Mouse (Mus musculus) urinary bladder, adult 2 months (tissue): ENCODE data around the gene Nasp. TPM values are rescaled to one million over a fixed set of nuclear protein-coding genes. Genes with fewer than 3 reads are reported as not detected.

Experiments
- DNase-seq: peaks from one replicate; pipeline ENCODE4 v3.0.0; 2022; ENCODE audit warnings: low spot score
- polyA plus RNA-seq: library from polyadenylated mRNA; depleted of rRNA; stranded (reverse); fragments of >200 nt; gene quantifications from 2 replicates; pipeline ENCODE4 v1.2.3, GENCODE M21; 2012

The Nasp gene
- polyA plus RNA-seq, 1 experiment, result 10.2 TPM

DNA sequence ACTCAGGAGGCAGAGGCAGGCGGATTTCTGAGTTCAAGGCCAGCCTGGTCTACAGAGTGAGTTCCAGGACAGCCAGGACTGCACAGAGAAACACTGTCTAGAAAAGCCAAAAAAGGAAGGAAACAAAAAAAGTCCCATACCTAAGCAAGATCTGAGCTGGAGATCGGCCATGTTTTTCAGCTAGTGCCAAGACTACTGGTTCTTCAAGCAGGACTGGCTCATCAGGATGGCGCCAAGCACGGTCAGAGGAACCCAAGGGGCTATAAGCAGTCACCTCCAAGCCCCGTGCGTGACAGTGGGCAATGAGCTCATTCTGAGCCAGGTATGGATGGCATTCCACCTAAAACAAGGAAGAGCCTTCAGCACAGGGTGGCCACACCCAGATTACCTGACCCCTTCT, 11.1 kb upstream of the Nasp start:
- no peak for DNase-seq

DNA sequence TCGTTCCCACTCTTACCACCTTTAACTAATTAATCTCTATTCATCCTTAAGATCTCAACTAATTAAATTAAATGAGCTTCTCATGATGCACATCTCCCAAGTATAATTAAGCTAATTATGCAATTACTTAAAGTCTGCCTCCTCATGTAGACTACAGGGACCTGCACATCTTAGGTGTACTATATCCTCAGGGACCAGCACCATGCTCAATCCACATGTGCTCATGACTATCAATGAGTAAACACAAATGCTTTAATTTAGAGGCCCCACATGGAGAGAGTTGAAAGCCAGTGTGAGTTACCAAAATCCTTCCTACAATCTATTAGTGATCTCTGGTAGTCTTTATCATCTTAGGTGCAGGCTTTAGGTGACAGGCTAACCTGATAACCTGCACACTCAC, 7.5 kb upstream of the Nasp start:
- DNase-seq, result no peak

DNA sequence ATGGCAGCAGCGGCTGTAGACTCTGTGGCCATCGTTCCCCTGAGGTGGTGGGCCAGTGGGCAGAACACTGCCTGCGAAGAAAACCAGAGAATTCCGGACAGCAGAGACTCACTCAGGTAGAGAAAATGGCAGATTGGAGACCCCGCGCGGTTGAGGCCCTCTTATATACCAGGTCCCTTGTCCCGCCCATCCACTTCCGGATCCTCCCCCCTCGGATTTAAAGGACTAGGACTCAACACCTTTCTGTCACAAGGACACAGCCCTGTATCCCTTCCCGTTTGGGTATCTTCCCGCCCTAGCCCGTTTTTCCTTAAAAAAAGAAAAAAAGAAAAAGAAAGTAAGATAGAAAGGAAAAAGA, 403 bp downstream of the Nasp start:
- peak; percentile 78 for DNase-seq

DNA sequence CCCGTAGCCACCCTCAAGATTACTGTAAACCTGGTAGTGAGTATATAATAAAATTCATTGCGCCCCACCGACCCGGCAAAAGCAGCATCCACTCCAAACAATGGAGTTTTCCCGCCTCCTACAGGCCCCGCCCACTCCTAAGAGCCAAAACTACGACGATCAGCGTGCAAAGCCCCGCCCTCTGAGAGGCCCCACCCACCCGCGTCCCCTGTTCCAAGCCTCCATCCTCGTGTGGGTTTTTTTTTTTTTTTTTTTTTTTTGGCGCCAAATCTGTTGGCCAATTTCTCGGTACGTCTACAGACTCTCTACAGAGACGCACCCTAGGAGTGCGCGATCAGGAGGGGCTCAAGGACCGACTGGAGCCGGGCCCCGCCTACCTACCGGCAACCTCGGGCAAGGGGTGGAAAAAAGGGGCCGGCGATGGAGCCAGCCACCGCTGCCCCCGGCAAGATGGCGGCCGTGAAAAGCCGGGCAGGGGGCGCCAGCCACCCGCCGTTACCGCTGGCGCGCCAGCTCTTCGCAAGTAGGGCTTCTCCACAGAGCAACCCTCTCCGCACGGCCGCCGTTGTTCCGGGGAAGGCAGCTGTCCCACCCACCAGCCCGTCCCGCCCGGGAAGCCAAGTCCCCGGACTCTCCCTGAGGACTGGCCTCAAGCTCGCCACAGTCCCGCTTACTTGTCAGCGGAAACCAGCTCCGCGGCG, 933 bp downstream of the Nasp start:
- no peak for DNase-seq

DNA sequence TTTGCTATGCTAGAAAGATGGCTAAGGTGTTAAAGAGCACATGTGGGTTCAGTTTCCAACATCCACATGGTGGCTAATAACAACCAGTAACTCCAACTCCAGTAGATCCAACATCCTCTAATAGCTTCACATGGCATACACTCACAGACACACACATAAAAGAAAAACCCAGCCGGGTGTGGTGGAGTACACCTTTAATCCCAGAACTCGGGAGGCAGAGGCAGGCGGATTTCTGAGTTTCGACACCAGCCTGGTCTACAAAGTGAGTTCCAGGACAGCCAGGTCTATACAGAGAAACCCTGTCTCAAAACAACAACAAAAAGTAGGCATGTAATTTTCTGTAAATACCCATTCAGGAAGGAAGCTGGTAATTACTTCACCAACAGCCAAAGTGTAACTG, 2.9 kb downstream of the Nasp start:
- no peak for DNase-seq

DNA sequence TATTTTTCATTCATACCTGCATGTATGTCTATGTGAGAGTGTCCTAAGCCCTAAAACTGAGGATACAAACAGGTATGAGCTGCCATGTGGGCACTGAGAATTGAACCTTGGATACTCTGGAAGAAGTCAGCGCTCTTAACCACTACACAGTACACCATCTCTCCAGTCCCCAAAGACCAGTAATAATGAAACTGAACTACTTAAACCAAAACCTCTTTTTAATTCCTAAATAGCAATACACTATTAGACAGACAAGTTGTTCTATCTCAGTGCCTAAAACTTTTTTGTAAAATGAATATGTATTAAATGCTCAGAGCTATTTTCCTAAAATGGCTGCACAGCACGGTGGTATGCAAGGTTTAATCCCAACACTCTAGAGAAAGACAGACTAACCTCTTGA, 12.5 kb downstream of the Nasp start:
- DNase-seq, result no peak

DNA sequence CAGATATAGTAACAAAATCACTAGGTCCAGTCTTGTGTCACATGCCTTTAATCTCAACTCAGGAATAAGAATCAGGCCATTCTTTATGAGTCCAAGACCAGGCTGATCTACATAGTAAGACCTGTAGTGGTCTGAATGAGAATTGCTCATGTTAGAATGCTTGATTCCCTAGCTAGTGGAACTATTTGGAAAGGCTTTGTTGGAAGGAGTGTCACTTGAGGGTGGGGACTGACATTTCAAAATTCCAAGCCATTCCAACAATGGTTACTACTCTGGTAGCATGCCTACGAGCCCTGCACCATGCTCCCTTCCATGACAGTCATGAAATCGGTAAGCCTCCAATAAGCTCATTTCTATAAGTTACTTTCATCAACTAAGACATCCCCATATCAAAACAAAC, 15.1 kb downstream of the Nasp start:
- DNase-seq, result no peak

DNA sequence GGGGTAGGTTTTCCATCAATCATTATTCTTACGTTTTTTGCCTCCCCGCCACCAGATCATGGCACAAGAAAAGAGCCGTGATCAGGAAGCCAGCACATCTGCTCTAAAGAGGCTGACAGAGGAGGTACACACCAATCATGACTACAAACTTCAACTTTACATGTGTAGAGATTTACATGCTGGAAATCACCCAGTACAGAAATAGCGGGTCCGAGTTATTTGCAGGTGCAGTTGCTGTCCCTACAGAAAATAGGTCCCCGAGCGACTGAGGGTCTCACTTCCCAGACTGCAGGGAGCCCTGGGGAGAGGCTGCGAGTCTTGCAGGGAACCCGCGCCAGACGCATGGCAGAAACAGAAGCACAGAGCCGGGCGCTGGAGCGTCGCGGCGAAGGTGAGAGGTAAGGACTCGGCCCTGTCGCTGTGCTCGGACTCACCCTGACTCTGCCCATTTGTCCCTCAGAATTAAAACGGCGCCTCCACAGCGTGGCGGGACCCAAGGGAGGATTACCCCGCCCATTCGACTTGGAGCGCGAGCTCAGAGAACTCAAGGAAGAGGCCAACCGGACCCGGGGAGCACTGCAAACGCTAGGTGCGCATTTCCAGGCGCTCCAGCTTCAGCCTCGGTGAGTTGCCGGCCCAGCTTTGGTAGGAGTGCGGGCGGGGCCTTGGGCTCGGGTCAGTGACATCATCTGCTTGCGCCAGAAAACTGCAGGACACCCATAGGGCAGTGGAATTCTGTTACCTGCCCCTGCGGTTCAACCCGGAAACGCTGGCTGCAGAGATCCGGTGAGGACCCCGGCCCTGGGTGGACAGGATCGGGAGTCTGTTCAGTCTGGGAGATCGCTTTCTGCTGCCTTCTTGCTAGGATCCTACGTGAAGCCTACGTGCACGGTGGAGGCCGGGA, 30.5 kb downstream of the Nasp start:
- peak; percentile 77 for DNase-seq

DNA sequence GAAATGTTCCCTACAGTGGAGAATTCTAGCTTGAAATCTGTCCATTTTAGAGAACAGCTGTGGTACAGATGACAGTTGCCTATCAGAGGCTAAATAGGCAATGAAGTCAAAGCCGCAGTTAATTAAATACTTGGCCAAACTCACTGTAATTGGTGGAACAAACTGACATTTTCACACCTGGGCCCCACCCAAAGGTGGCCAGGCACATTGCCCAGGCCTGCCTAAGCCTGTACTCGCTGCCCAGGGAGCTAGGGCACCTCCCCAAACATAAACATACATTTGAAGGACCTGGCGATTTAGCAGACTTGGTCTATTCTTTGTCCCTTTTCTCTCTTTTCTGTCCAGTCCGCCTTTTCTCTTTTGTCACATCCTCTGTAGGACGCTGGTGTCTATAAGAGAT, 31.4 kb downstream of the Nasp start, which contains the start of gene Ccdc17:
Ccdc17 (plus strand) TSS at position 276 of the 400 bp plus-strand sequence.
- peak; percentile 25 for DNase-seq

DNA sequence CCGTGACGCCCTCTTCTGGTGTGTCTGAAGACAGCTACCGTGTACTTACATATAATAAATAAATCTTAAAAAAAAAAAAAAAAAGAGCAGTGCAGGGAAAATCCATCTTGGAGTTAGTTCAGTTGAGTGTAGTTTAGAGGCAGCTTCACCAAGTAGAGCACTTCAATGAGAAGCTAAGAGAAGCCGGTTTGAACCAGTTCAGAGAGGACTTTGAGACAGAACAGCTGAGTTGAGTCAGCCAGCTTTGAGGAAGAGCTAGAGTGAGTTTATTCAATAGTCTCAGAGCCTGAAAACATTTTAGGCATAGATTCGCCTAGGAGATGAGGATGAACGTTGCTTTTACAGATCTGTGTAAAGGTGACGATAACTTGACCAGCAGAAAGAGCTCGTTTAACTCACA, 31.9 kb downstream of the Nasp start:
- no peak for DNase-seq

DNA sequence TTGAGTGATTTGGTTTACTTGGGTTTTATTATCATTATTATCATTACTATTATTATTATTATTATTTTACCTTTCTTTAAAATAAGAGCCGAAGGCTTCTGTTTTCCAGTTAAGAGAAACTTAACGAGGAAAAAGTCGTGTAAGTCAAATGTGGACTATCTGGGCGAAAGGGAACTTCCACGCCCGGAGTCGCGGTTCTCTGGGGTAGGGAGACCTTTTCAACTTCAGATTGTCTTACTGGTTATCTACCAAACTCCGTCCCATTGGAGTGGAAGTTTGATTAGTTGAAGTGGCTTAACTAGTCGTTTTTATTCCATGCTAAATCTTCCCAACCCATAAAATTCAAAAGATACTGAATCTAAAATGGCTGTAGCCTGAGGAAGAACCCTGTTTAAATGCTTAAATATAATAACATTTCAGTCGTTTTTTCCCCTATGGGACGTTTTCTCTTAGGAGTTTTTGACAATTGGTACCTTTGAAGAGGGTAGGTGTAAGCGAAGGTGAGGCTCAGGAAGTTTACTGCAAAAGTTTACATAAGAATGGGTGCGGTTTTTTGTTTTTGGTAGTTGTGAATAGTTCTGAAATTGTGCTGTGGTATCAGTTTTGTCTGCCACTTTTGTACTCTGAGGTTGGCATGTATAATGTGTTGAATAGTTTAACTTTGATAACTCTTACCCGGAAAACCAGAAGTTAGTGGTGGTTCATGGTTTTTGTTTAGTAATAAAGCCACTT, 69.4 kb downstream of the Nasp start:
- DNase-seq, result no peak

DNA sequence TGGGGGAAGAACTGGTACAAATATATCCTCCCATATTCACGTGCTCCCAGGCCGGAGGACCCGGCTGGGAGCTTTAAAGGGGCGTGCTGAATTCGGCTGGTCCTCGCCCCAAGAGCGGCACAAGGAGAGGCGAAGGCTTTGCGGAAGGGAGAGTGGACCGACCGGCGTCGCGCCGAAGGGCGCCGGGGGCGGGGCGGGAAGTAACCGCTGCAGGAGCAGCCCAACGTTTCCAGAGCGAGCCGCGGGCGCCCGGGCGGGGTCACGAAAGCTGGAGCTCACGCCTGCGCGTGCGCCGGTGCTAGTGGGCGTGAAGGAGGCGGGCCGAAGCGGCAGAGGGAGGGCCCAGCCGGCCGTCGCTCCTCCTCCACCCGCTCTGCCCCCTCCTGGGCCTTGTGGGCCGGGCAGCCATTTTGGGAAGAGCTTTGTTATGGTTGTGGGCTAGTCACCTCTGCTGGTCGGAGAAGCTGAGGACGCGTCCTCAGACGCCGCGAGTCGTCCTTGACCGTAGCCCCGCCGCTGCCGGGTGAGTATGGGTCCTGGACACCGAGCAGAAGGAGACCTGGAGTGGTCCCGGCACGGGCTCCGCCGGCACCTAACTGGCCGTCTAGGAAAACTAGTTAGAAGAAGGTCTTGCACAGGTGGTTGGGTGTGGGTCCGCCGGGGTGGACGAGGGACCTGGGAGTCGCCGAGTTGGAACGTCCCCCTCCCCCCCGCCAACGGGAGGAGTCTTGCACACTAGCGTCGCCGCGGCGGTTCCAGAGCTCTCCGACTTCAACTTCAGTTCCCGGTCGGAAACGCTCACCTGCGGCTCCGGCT, 70.2 kb downstream of the Nasp start, which contains the start of gene Gpbp1l1:
Gpbp1l1 (plus strand) TSS at position 353 of the 816 bp plus-strand sequence.
- DNase-seq, result peak; percentile 97

DNA sequence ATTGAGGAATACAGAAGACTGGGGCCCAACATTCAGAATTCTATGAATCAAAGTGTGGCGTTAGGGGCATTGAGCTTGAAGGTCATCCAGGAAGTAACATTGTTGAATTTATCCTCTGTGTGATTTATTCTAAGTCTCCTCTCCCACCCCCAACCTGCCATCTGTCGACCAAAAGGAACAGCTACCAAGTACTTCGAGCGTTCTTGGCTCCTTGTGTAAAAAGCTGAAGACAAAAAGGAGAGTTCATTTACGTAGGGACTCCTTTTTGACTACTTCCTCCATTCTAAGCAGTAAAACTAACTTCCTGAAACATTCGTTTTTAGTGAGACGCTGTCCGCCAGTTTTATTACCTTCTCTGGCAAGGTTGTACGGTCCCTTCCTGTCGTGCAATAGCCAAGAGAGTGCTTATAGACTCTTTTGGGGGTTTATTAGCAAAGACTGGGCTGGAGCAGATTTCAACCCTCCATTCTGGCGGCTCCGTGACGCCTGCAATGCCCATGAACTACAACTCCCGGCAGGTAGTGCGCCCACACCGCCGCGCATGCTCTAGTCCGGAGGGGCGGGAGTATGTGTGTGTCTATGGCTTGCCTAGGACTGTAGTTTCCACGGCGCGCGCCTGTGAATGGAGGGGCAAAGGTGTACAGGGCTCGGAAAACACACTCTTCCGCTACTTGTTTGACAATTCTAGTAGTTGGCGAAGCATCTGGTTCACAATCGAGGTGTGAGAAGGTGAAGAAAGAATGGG, 71.0 kb downstream of the Nasp start:
- peak; percentile 86 for DNase-seq

DNA sequence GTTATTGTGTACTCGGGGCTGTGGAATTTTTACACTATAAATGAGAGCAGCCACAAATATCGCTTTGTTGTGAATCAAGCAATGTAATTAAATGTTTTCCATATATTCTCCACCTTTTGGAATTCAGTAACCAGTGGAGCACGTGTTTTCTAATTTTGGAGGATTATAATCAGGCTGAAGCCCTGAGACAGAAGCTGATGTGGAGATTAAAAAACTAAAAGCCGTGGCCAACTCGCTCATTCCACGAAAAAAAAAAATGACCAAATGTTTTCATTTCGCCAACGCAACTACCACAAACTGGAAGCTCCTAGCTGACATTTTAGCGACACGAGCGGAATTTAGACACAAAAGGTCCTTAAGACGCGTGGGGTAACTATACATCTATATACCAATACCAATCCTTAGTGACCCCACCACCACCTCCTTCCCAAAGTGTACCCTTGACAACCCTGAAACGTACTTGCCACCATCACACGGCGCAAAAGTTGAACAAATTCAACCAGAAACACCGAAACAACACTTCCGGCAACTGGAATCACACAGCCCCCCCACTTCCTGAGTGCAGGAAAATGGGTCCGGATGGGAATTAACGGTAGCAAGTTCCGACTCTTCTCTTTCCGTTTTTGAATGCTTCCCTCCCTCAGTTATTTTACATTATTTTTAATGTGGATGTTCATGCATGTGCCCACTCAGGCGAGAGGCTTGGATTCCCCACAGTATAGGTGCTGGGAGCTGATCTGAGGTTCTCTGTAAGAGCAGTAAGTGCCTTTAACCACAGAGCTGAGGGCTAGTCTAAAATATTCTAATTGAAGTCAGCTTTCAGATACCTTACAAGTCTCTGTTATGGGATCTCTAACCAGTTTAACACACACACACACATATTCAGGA, 72.1 kb downstream of the Nasp start, which contains the start of gene Tmem69:
Tmem69 (minus strand) TSS at position 524 of the 888 bp plus-strand sequence.
- peak; percentile 37 for DNase-seq

DNA sequence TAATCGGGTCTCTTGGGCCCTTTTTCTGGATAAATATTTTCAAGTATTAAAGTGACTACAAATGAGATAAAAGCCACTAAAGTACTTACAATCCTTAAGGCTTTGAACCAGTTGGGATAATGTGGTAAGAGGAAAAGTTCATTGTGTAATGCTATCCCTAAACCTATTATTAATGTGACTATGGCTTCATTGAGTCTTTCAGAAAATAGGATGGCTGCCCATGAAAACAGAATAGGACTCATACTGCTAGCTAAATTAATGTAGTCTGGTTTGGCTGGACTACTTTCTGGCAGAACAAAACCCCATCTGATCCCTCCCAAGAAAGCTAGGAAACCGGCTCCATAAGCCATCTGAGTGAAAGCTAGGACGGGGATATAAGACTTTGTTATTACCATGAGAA, 74.7 kb downstream of the Nasp start:
- no peak for DNase-seq
